Mouse (Mus musculus) midbrain, postnatal 0 days (tissue): Measurements from ENCODE around the gene Arfip1. TPM values are rescaled to one million over a fixed set of nuclear protein-coding genes. Genes with fewer than 3 reads are reported as not detected.

Experiments used
- ATAC-seq: fragments of 200-750 bp; cut with Nextera tagmentation; 2 replicates; pipeline ENCODE4 v1.8.0; 2017; ENCODE audit warnings: moderate number of reproducible peaks, mild to moderate bottlenecking, moderate TSS enrichment, moderate library complexity; ENCODE audit not compliant: low FRiP score
- DNase-seq: peaks from one replicate; pipeline ENCODE4 v3.0.0-alpha.2; 2015; ENCODE audit warnings: low spot score
- H3K27ac ChIP-seq: fragments of 300-500 bp; sonication (generic); 2 replicates; pipeline ENCODE4 v1.5.1; 2014; ENCODE audit warnings: low read depth, mild to moderate bottlenecking, low read length, mixed read lengths
- H3K27me3 ChIP-seq: fragments of 300-500 bp; sonication (generic); 2 replicates; pipeline ENCODE4 v1.6.1; 2014; ENCODE audit warnings: low read length, control low read depth, mixed read lengths; ENCODE audit not compliant: insufficient read depth
- H3K36me3 ChIP-seq: fragments of 300-500 bp; sonication (generic); 2 replicates; pipeline ENCODE4 v1.6.1; 2014; ENCODE audit warnings: low read length, control low read depth, mixed read lengths; ENCODE audit not compliant: insufficient read depth
- H3K4me1 ChIP-seq: fragments of 300-500 bp; sonication (generic); 2 replicates; pipeline ENCODE4 v1.6.1; 2014; ENCODE audit warnings: mild to moderate bottlenecking, control low read depth, antibody characterized with exemption, low read length, mixed read lengths; ENCODE audit not compliant: insufficient read depth
- H3K4me2 ChIP-seq: fragments of 300-500 bp; sonication (generic); 2 replicates; pipeline ENCODE4 v1.6.1; 2014; ENCODE audit warnings: low read depth, mild to moderate bottlenecking, low read length, mixed read lengths; ENCODE audit not compliant: poor library complexity, severe bottlenecking
- H3K4me3 ChIP-seq: fragments of 300-500 bp; sonication (generic); 2 replicates; pipeline ENCODE4 v1.5.1; 2014; ENCODE audit warnings: low read depth, mild to moderate bottlenecking, low read length, moderate library complexity
- H3K9ac ChIP-seq: fragments of 300-500 bp; sonication (generic); replicated peaks from 2 replicates; pipeline ENCODE4 v1.6.1; 2014; ENCODE audit warnings: mild to moderate bottlenecking, low read length, moderate library complexity, mixed read lengths; ENCODE audit not compliant: poor library complexity, severe bottlenecking
- H3K9me3 ChIP-seq: fragments of 300-500 bp; sonication (generic); 2 replicates; pipeline ENCODE4 v1.6.1; 2016; ENCODE audit warnings: low read length, control low read depth
- CTCF ChIP-seq: IDR thresholded peaks from 2 replicates; pipeline ENCODE4 v1.5.1; 2016; ENCODE audit warnings: antibody characterized with exemption, mild to moderate bottlenecking
- WGBS: fragments of 180-500 bp; shearing (Covaris S2); extraction: QIAGEN DNeasy Blood & Tissue Kit; methylation state at CpG from one replicate; pipeline ENCODE4 v1.1.7; 2014; 5-methylcytosine and 5-hydroxymethylcytosine counted together
- polyA plus RNA-seq: library from polyadenylated mRNA; unstranded; fragments of >200 nt; fragmentation: Nextera tagmentation; extraction: Ambion mirVana; gene quantifications from 2 replicates; pipeline ENCODE4 v1.2.1, GENCODE M21; 2015
- total RNA-seq: library from RNA; depleted of rRNA; stranded (reverse); fragments of >200 nt; gene quantifications from 2 replicates; pipeline ENCODE4 v1.2.3, GENCODE M21; 2014

The Arfip1 gene
- total and polyA plus RNA-seq, 2 experiments from 2014 or later: 20.2 to 21.2 TPM

- Histone ChIP-seq H3K27ac (no peak overlapping the region), H3K4me2 (no peak overlapping the region), H3K9ac (no peak overlapping the region), H3K9me3 (no peaks in the 10 kb centered on the region), H3K27me3 (no peaks in the 10 kb centered on the region), H3K4me1 (no peaks in the 10 kb centered on the region), H3K4me3 (no peak overlapping the region), H3K36me3 (no peaks in the 10 kb centered on the region)
- DNase-seq: no peak
- TF ChIP-seq CTCF: no peak
- no peak for ATAC-seq
- 96% methylated on average over 1 of the region's 1 CpGs for WGBS
Measured at GRCm38 (mm10) chr3:84541881-84542280, 40.5 kb downstream of the Arfip1 start.

GRCm38 (mm10) chr3:84540640-84541039, 41.8 kb downstream of the Arfip1 start:
- H3K9me3 ChIP-seq: no peaks in the 10 kb centered on the region
- ATAC-seq: no peak
- no peak overlapping the region for H3K9ac ChIP-seq

GRCm38 (mm10) chr3:84536987-84537386, 45.4 kb downstream of the Arfip1 start:
- Histone ChIP-seq H3K27me3 (no peaks in the 10 kb centered on the region), H3K36me3 (no peaks in the 10 kb centered on the region), H3K4me1 (no peaks in the 10 kb centered on the region), H3K9ac (no peak overlapping the region), H3K9me3 (no peaks in the 10 kb centered on the region), H3K4me2 (no peak overlapping the region), H3K27ac (no peak overlapping the region), H3K4me3 (no peak overlapping the region)
- ATAC-seq (no peak), DNase-seq (no peak)
- 82% methylated on average over 6 of the region's 6 CpGs for whole genome bisulfite sequencing
- no peak for TF ChIP-seq CTCF

More at GRCm38 (mm10) chr3:84540640-84541039, 41.8 kb downstream of the Arfip1 start:
- no peak overlapping the region for H3K4me3 ChIP-seq
- no peaks in the 10 kb centered on the region for H3K27me3 ChIP-seq
- no peaks in the 10 kb centered on the region for H3K36me3 ChIP-seq
- H3K4me1 ChIP-seq: no peaks in the 10 kb centered on the region
- no peak overlapping the region for H3K27ac ChIP-seq
- H3K4me2 ChIP-seq: no peak overlapping the region
- no peak for DNase-seq
- TF ChIP-seq CTCF: no peak

GRCm38 (mm10) chr3:84533227-84533626, 49.2 kb downstream of the Arfip1 start:
- no peak overlapping the region for H3K9ac ChIP-seq

GRCm38 (mm10) chr3:84529021-84529420, 53.4 kb downstream of the Arfip1 start:
- ATAC-seq (no peak), DNase-seq (no peak)
- Histone ChIP-seq H3K9me3 (no peaks in the 10 kb centered on the region), H3K4me2 (no peak overlapping the region), H3K9ac (no peak overlapping the region), H3K27ac (no peak overlapping the region), H3K4me3 (no peak overlapping the region), H3K4me1 (no peaks in the 10 kb centered on the region), H3K27me3 (no peaks in the 10 kb centered on the region), H3K36me3 (no peaks in the 10 kb centered on the region)
- WGBS: 90% methylated on average over 2 of the region's 2 CpGs
- no peak for TF ChIP-seq CTCF

More at GRCm38 (mm10) chr3:84533227-84533626, 49.2 kb downstream of the Arfip1 start:
- TF ChIP-seq CTCF: no peak
- DNase-seq (no peak), ATAC-seq (no peak)
- Histone ChIP-seq H3K4me3 (no peak overlapping the region), H3K9me3 (no peaks in the 10 kb centered on the region), H3K27me3 (no peaks in the 10 kb centered on the region), H3K4me2 (no peak overlapping the region), H3K27ac (no peak overlapping the region), H3K36me3 (no peaks in the 10 kb centered on the region), H3K4me1 (no peaks in the 10 kb centered on the region)
- 74% methylated on average over 5 of the region's 5 CpGs for WGBS

GRCm38 (mm10) chr3:84524952-84525351, 57.5 kb downstream of the Arfip1 start:
- 83% methylated on average over 1 of the region's 1 CpGs for WGBS

More at GRCm38 (mm10) chr3:84524952-84525351, 57.5 kb downstream of the Arfip1 start:
- Histone ChIP-seq H3K4me1 (no peaks in the 10 kb centered on the region), H3K4me2 (no peak overlapping the region), H3K9ac (no peak overlapping the region), H3K27ac (no peak overlapping the region), H3K27me3 (no peaks in the 10 kb centered on the region), H3K36me3 (no peaks in the 10 kb centered on the region), H3K9me3 (no peaks in the 10 kb centered on the region), H3K4me3 (no peak overlapping the region)
- DNase-seq (no peak), ATAC-seq (no peak)
- no peak for TF ChIP-seq CTCF
